Mouse (Mus musculus): ENCODE data around the gene Sergef. TPM values are rescaled to one million over a fixed set of nuclear protein-coding genes. Genes with fewer than 3 reads are reported as not detected.
A peak's percentile ranks its signal among the peaks of the same experiment; 100 is the strongest.

The Sergef gene
- polyA plus RNA-seq, 1 experiment from 2014 or later = 16.8 TPM

DNA sequence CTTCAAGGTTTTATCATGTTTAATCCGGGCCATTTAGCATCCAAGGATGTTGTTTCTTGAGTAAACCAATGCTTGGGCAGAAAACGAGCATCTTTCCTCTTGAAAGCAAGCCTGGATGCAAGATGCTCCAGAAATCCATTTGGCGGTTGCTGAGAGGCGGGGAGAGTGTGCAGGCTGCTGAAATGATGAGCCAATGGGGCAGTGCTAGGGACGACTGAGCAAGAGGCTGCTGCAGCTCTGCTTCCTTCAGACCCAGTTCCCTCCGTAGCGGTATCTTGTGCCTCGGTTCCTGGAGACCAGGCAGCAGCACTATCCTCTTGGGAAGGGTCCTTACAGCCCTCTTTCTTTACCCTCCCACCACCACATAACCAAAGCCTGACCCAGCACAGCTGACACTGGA is 177.3 kb downstream of the Sergef start:
- WGBS = 58% methylated on average over 8 of the region's 8 CpGs
- Histone ChIP-seq H3K4me2 (ENCODE audit: low read length) (no peak overlapping the region), H3K9ac (ENCODE audit: low read length) (no peak overlapping the region), H3K9me3 (ENCODE audit: control insufficient read depth, low read length) (no peaks in the 10 kb centered on the region), H3K27ac (ENCODE audit: low read depth) (no peak overlapping the region), H3K4me1 (replicated peaks; ENCODE audit: control insufficient read depth, insufficient read depth, low read length) (peaks cover 9% of the 10 kb centered on the region; the same call in 1 of the 2 replicates), H3K36me3 (ENCODE audit: control insufficient read depth, insufficient read depth, low read length) (no peaks in the 10 kb centered on the region), H3K4me3 (ENCODE audit: low read depth, low read length) (no peak overlapping the region), H3K27me3 (replicated peaks; ENCODE audit: control insufficient read depth, insufficient read depth, low read length) (no peaks in the 10 kb centered on the region)
- ATAC-seq (replicated peaks; ENCODE audit: low FRiP score, low TSS enrichment, low read depth) (no peak), DNase-seq (ENCODE audit: low spot score) (no peak)

DNA sequence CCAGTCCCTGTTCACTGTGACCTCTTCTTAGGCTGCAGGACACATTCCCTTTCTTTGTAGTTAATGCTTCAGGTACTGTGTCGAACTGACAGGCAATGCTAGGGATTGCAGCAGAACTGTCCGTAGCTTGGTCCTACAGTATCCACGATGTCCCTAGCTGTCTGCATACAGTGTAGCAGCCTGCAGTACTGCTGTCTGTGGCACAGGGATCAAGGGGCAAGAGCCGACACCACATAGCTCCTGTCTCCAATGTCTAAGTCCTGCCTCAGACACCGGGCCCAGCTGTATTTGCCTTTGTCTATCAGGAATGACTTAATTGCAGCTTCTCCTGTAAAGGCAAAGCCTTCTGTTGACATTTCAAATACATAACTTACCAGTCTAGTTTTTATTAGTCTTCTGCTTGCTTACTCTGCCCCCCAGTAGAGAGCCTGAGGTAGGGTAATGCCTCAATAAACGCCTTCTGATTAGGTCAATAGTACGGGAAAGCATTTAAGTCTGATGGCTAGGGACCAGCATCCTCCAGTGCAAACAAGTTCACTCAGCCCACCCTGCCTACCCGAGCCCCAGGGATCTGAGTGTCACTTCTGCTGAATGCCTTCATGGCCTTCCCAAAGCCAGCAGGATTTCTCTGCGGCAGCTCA is 179.9 kb downstream of the Sergef start:
- Histone ChIP-seq H3K27me3 (replicated peaks; ENCODE audit: control insufficient read depth, insufficient read depth, low read length) (no peaks in the 10 kb centered on the region), H3K27ac (ENCODE audit: low read depth) (no peak overlapping the region), H3K4me3 (ENCODE audit: low read depth, low read length) (no peak overlapping the region), H3K36me3 (ENCODE audit: control insufficient read depth, insufficient read depth, low read length) (no peaks in the 10 kb centered on the region), H3K4me2 (ENCODE audit: low read length) (no peak overlapping the region), H3K4me1 (replicated peaks; ENCODE audit: control insufficient read depth, insufficient read depth, low read length) (0 out of 2 replicates have a peak, but pooled peaks cover 3% of the 10 kb centered on the region), H3K9me3 (ENCODE audit: control insufficient read depth, low read length) (peaks cover 7% of the 10 kb centered on the region; the same call in 1 of the 2 replicates), H3K9ac (ENCODE audit: low read length) (no peak overlapping the region)
- ATAC-seq (replicated peaks; ENCODE audit: low FRiP score, low TSS enrichment, low read depth) (peak; percentile 86), DNase-seq (ENCODE audit: low spot score) (no peak)
- 73% methylated on average over 9 of the region's 9 CpGs for WGBS

DNA sequence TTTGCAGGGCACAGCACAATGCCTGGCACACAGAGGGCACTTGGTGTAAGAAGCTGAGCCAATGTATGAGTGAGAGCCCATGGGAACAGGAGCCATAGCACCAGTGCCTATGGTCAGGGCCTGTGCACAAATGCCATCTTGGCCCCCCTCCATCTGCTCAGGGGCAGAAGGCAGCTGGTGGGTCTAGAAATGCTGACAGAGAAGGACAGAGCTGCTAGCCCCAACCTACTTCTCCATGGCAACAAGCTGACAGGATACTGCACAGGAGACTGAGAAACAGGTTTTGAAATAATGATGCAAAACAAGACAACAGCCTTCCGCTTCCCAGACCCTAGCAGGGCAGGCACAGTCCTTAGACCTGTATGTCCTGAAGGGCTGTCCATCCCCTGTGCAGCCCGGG is 180.4 kb downstream of the Sergef start:
- ATAC-seq (replicated peaks; ENCODE audit: low FRiP score, low TSS enrichment, low read depth) (peak; percentile 48; the same call in 1 of the 2 replicates), DNase-seq (ENCODE audit: low spot score) (no peak)
- H3K27me3 ChIP-seq (replicated peaks; ENCODE audit: control insufficient read depth, insufficient read depth, low read length) = no peaks in the 10 kb centered on the region
- no peak overlapping the region for H3K27ac ChIP-seq (ENCODE audit: low read depth)
- 0 out of 2 replicates have a peak, but pooled peaks cover 3% of the 10 kb centered on the region for H3K4me1 ChIP-seq (replicated peaks; ENCODE audit: control insufficient read depth, insufficient read depth, low read length)
- H3K4me2 ChIP-seq (ENCODE audit: low read length) = no peak overlapping the region
- H3K36me3 ChIP-seq (ENCODE audit: control insufficient read depth, insufficient read depth, low read length) = no peaks in the 10 kb centered on the region
- peaks cover 7% of the 10 kb centered on the region; the same call in 1 of the 2 replicates for H3K9me3 ChIP-seq (ENCODE audit: control insufficient read depth, low read length)
- WGBS = 69% methylated on average over 2 of the region's 2 CpGs
- no peak overlapping the region for H3K9ac ChIP-seq (ENCODE audit: low read length)
- H3K4me3 ChIP-seq (ENCODE audit: low read depth, low read length) = no peak overlapping the region

DNA sequence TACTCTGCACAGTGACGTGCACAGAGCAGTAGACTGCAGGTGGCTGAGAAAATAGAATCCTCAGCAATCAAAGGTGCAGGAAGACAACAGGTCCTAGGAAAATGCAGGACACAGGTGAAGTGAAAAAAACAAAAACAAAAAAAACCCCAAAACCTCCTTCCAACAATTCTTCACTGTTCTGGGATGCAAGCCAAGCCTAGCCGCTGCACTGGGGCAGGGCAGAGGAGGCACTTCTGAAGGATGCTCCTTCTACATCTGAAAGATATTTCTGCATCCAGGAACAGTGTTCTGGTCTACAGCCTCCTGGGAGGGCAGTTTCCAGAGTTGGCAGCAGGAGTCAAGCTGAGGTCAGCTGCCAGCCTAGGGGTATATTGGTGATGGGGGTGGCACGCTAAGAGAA is 181.7 kb downstream of the Sergef start:
- WGBS = 65% methylated on average over 3 of the region's 3 CpGs
- no peak overlapping the region for H3K4me2 ChIP-seq (ENCODE audit: low read length)
- H3K27ac ChIP-seq (ENCODE audit: low read depth) = no peak overlapping the region
- H3K36me3 ChIP-seq (ENCODE audit: control insufficient read depth, insufficient read depth, low read length) = no peaks in the 10 kb centered on the region
- no peak overlapping the region for H3K4me3 ChIP-seq (ENCODE audit: low read depth, low read length)
- no peak overlapping the region for H3K9ac ChIP-seq (ENCODE audit: low read length)
- DNase-seq (ENCODE audit: low spot score) = no peak
- 0 out of 2 replicates have a peak, but pooled peaks cover 3% of the 10 kb centered on the region for H3K4me1 ChIP-seq (replicated peaks; ENCODE audit: control insufficient read depth, insufficient read depth, low read length)
- no peaks in the 10 kb centered on the region for H3K27me3 ChIP-seq (replicated peaks; ENCODE audit: control insufficient read depth, insufficient read depth, low read length)
- no peak for ATAC-seq (replicated peaks; ENCODE audit: low FRiP score, low TSS enrichment, low read depth)
- peaks cover 7% of the 10 kb centered on the region; the same call in 1 of the 2 replicates for H3K9me3 ChIP-seq (ENCODE audit: control insufficient read depth, low read length)

DNA sequence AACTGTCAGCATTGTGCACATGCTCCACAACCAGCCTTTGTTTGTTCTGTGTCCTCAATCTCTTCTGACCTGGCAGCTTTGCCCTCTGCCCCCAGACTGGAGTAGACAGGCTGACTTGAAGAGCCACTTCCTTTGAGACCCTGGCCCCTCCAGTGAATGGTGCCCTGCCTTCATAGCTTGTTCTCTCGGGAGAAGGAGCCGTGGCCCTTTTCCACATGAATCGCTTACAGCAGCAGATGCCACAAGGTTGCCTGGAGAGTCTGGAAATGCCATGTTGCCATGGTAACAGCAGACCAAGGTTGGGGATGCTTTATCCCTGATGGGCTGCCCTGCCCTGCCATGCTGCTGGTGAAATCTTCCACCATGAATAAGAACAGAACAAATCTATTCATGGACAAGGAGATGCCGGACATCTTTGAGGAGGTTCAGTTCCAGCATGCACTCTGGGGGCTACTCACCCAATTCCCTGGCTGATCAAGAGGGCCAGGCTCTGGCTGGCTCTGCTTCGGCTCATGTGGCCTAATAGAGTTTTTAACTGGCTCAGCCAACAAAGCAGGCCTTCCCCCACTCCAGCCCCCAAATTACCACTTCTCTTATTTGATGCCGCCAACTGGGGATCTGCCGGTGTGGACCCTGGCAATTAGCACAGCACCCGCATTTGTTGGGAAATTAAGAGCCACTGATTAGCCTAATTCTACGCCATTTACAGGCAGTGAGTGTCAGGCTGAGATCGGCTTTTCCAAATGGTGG is 185.5 kb downstream of the Sergef start:
- peaks cover 7% of the 10 kb centered on the region; the same call in 1 of the 2 replicates for H3K9me3 ChIP-seq (ENCODE audit: control insufficient read depth, low read length)
- no peak overlapping the region for H3K4me2 ChIP-seq (ENCODE audit: low read length)
- H3K36me3 ChIP-seq (ENCODE audit: control insufficient read depth, insufficient read depth, low read length) = no peaks in the 10 kb centered on the region
- H3K9ac ChIP-seq (ENCODE audit: low read length) = no peak overlapping the region
- DNase-seq (ENCODE audit: low spot score) (no peak), ATAC-seq (replicated peaks; ENCODE audit: low FRiP score, low TSS enrichment, low read depth) (no peak)
- no peaks in the 10 kb centered on the region for H3K27me3 ChIP-seq (replicated peaks; ENCODE audit: control insufficient read depth, insufficient read depth, low read length)
- WGBS = 43% methylated on average over 10 of the region's 10 CpGs
- H3K27ac ChIP-seq (ENCODE audit: low read depth) = no peak overlapping the region
- H3K4me1 ChIP-seq (replicated peaks; ENCODE audit: control insufficient read depth, insufficient read depth, low read length) = 0 out of 2 replicates have a peak, but pooled peaks cover 3% of the 10 kb centered on the region
- H3K4me3 ChIP-seq (ENCODE audit: low read depth, low read length) = no peak overlapping the region

DNA sequence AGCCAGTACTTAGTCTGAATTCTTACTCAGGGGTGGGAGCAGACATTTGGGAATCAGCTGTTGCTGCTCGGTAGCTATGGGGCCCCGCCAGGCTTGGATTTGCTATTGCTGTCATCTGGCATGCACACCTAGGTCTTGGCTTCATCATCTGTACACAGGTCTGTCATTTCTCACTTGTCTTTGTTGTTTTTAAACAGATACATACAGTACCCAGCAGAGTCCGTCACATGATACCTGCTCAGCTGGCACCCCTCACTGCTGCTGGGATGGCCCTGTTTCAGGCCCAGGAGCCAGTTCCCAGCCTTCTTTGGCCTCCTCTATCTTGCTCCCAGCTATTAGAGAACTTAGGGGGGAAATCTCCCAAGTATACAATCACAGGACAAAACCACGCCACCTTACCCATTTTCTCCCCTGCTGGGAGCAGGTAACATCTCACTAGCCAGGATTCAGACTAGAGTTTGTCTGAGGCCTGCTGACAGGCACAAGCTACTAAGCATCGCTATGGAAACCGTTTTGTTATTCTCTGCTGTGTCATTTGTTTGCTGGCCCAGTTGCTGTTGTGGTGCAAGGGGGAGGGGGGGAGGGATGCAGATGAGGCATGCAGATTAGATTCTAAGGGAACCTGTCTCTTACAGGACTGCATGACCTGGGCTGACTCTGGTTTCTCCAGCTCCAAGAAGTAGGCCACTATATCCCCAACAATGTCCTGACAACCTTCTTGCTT is 190.5 kb downstream of the Sergef start:
- Histone ChIP-seq H3K4me1 (replicated peaks; ENCODE audit: control insufficient read depth, insufficient read depth, low read length) (0 out of 2 replicates have a peak, but pooled peaks cover 3% of the 10 kb centered on the region), H3K4me2 (ENCODE audit: low read length) (no peak overlapping the region), H3K9me3 (ENCODE audit: control insufficient read depth, low read length) (no peaks in the 10 kb centered on the region), H3K27ac (ENCODE audit: low read depth) (no peak overlapping the region), H3K4me3 (ENCODE audit: low read depth, low read length) (no peak overlapping the region), H3K36me3 (ENCODE audit: control insufficient read depth, insufficient read depth, low read length) (no peaks in the 10 kb centered on the region), H3K27me3 (replicated peaks; ENCODE audit: control insufficient read depth, insufficient read depth, low read length) (no peaks in the 10 kb centered on the region), H3K9ac (ENCODE audit: low read length) (no peak overlapping the region)
- ATAC-seq (replicated peaks; ENCODE audit: low FRiP score, low TSS enrichment, low read depth) (0 out of 2 replicates have a peak, but pooled peaks have one; percentile 53), DNase-seq (ENCODE audit: low spot score) (no peak)
- WGBS = 43% methylated on average over 6 of the region's 6 CpGs

DNA sequence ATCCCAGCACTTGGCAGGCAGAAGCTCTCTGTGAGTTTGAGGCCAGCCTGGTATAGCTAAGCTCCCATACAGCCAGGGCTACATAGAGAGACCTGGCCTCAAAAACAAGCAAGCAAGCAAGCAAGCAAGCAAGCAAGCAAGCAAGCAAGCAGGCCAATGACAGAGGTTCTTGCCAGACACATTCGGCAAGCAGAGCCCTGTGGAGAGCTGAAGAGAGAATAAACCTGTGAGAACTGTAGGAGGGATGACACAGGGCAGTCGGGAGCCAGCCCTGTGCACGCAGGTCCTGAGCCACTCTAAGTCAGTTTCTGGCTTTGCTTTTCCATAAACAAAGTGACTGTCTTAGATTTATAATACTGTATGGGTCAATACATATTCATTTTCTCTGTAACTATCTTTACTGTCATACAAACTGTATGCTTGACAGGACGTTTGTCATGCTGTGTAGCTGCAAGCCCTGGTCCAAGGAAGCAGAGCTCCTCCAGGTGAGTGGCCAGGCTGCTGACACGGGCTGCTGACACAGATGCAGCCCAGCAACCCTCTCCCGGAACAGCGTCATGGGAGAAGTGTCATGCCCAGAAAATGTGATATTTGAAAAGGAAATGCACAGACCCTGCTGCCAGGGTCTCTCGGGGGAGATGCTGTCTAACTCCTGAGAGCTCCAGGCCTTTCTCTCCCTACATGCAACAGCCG is 192.0 kb downstream of the Sergef start:
- Histone ChIP-seq H3K4me2 (ENCODE audit: low read length) (no peak overlapping the region), H3K9me3 (ENCODE audit: control insufficient read depth, low read length) (no peaks in the 10 kb centered on the region), H3K9ac (ENCODE audit: low read length) (no peak overlapping the region), H3K27ac (ENCODE audit: low read depth) (no peak overlapping the region), H3K4me3 (ENCODE audit: low read depth, low read length) (no peak overlapping the region), H3K4me1 (replicated peaks; ENCODE audit: control insufficient read depth, insufficient read depth, low read length) (0 out of 2 replicates have a peak, but pooled peaks cover 3% of the 10 kb centered on the region), H3K27me3 (replicated peaks; ENCODE audit: control insufficient read depth, insufficient read depth, low read length) (no peaks in the 10 kb centered on the region), H3K36me3 (ENCODE audit: control insufficient read depth, insufficient read depth, low read length) (no peaks in the 10 kb centered on the region)
- no peak for ATAC-seq (replicated peaks; ENCODE audit: low FRiP score, low TSS enrichment, low read depth)
- no peak for DNase-seq (ENCODE audit: low spot score)
- WGBS = 41% methylated on average over 9 of the region's 9 CpGs

DNA sequence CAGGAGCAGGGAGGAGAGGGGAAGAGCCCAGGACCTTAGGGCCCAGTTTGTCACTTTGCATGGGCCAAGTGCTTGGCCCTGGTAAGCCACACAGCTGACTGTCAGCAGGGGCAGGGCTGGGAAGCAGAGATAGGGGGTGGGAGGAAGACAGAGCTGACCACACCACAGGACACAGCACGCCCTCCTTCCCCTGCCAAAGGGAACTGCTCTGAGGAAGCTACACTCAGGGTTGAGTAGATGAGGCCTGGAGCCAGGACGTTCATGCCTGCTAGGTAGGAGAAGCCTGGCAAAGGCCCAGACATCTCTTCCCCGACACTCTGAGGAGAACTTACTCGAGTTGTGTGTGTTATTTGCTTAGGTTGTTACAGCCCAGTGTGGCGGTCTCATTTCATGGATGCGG is 193.7 kb downstream of the Sergef start:
- H3K36me3 ChIP-seq (ENCODE audit: control insufficient read depth, insufficient read depth, low read length) = no peaks in the 10 kb centered on the region
- no peaks in the 10 kb centered on the region for H3K27me3 ChIP-seq (replicated peaks; ENCODE audit: control insufficient read depth, insufficient read depth, low read length)
- no peak overlapping the region for H3K9ac ChIP-seq (ENCODE audit: low read length)
- 0 out of 2 replicates have a peak, but pooled peaks cover 3% of the 10 kb centered on the region for H3K4me1 ChIP-seq (replicated peaks; ENCODE audit: control insufficient read depth, insufficient read depth, low read length)
- H3K27ac ChIP-seq (ENCODE audit: low read depth) = no peak overlapping the region
- DNase-seq (ENCODE audit: low spot score) = no peak
- 76% methylated on average over 6 of the region's 6 CpGs for WGBS
- no peak overlapping the region for H3K4me3 ChIP-seq (ENCODE audit: low read depth, low read length)
- H3K4me2 ChIP-seq (ENCODE audit: low read length) = no peak overlapping the region
- ATAC-seq (replicated peaks; ENCODE audit: low FRiP score, low TSS enrichment, low read depth) = no peak
- no peaks in the 10 kb centered on the region for H3K9me3 ChIP-seq (ENCODE audit: control insufficient read depth, low read length)
